Mouse (Mus musculus): ENCODE data around the gene Lpcat2. TPM values are rescaled to one million over a fixed set of nuclear protein-coding genes. Genes with fewer than 3 reads are reported as not detected.

Lpcat2 gene
- polyA plus RNA-seq, 1 experiment = 14.2 TPM

- Histone ChIP-seq H3K4me1 (replicated peaks; ENCODE audit: control insufficient read depth, insufficient read depth, low read length) (no peaks in the 10 kb centered on the region), H3K4me3 (ENCODE audit: control insufficient read depth, insufficient read depth, low read length) (no peak overlapping the region), H3K36me3 (ENCODE audit: control insufficient read depth, insufficient read depth, low read length) (no peaks in the 10 kb centered on the region), H3K27ac (ENCODE audit: control insufficient read depth, insufficient read depth, low read length) (no peak overlapping the region), H3K27me3 (ENCODE audit: control insufficient read depth, insufficient read depth, low read length) (no peaks in the 10 kb centered on the region)
- DNase-seq = no peak
- WGBS = 71% methylated on average over 4 of the region's 4 CpGs
- TF ChIP-seq POLR2A (IDR thresholded peaks at IDR 0.05; ENCODE audit: control insufficient read depth, extremely low read depth, insufficient read depth, low read length, poor library complexity) (no peak), CTCF (IDR thresholded peaks at IDR 0.05; ENCODE audit: borderline replicate concordance, control insufficient read depth, extremely low read depth, insufficient read depth, low read length, poor library complexity) (no peak)
Observed at GRCm38 (mm10) chr8:92825991-92826390, 29.1 kb upstream of the Lpcat2 start.

GRCm38 (mm10) chr8:92827243-92828034 lies 27.7 kb upstream of the Lpcat2 start, which contains the start of gene Mmp2:
Gene Mmp2, plus strand, starts transcription at chr8:92827291.
- Histone ChIP-seq H3K36me3 (ENCODE audit: control insufficient read depth, insufficient read depth, low read length) (no peaks in the 10 kb centered on the region), H3K4me3 (ENCODE audit: control insufficient read depth, insufficient read depth, low read length) (no peak within 1 kb of the TSS), H3K27me3 (ENCODE audit: control insufficient read depth, insufficient read depth, low read length) (no peaks in the 10 kb centered on the region), H3K4me1 (replicated peaks; ENCODE audit: control insufficient read depth, insufficient read depth, low read length) (no peaks in the 10 kb centered on the region), H3K27ac (ENCODE audit: control insufficient read depth, insufficient read depth, low read length) (no peak within 1 kb of the TSS)
- TF ChIP-seq POLR2A (IDR thresholded peaks at IDR 0.05; ENCODE audit: control insufficient read depth, extremely low read depth, insufficient read depth, low read length, poor library complexity) (no peak), CTCF (IDR thresholded peaks at IDR 0.05; ENCODE audit: borderline replicate concordance, control insufficient read depth, extremely low read depth, insufficient read depth, low read length, poor library complexity) (no peak)
- 8% methylated on average over 37 of the region's 37 CpGs for WGBS
- DNase-seq = no peak

GRCm38 (mm10) chr8:92828251-92828743 lies 26.8 kb upstream of the Lpcat2 start:
- no peak for DNase-seq
- 81% methylated on average over 15 of the region's 15 CpGs for WGBS

GRCm38 (mm10) chr8:92834065-92834731 lies 20.9 kb upstream of the Lpcat2 start:
- Histone ChIP-seq H3K4me3 (ENCODE audit: control insufficient read depth, insufficient read depth, low read length) (no peak overlapping the region), H3K27me3 (ENCODE audit: control insufficient read depth, insufficient read depth, low read length) (no peaks in the 10 kb centered on the region), H3K27ac (ENCODE audit: control insufficient read depth, insufficient read depth, low read length) (no peak overlapping the region), H3K36me3 (ENCODE audit: control insufficient read depth, insufficient read depth, low read length) (no peaks in the 10 kb centered on the region), H3K4me1 (replicated peaks; ENCODE audit: control insufficient read depth, insufficient read depth, low read length) (no peaks in the 10 kb centered on the region)
- TF ChIP-seq CTCF (IDR thresholded peaks at IDR 0.05; ENCODE audit: borderline replicate concordance, control insufficient read depth, extremely low read depth, insufficient read depth, low read length, poor library complexity) (no peak), POLR2A (IDR thresholded peaks at IDR 0.05; ENCODE audit: control insufficient read depth, extremely low read depth, insufficient read depth, low read length, poor library complexity) (no peak)
- 68% methylated on average over 5 of the region's 5 CpGs for WGBS
- no peak for DNase-seq

More at GRCm38 (mm10) chr8:92828251-92828743, 26.8 kb upstream of the Lpcat2 start:
- H3K4me3 ChIP-seq (ENCODE audit: control insufficient read depth, insufficient read depth, low read length) = no peak overlapping the region
- TF ChIP-seq POLR2A (IDR thresholded peaks at IDR 0.05; ENCODE audit: control insufficient read depth, extremely low read depth, insufficient read depth, low read length, poor library complexity) (no peak), CTCF (IDR thresholded peaks at IDR 0.05; ENCODE audit: borderline replicate concordance, control insufficient read depth, extremely low read depth, insufficient read depth, low read length, poor library complexity) (no peak)
- H3K36me3 ChIP-seq (ENCODE audit: control insufficient read depth, insufficient read depth, low read length) = no peaks in the 10 kb centered on the region
- H3K27ac ChIP-seq (ENCODE audit: control insufficient read depth, insufficient read depth, low read length) = no peak overlapping the region
- H3K27me3 ChIP-seq (ENCODE audit: control insufficient read depth, insufficient read depth, low read length) = no peaks in the 10 kb centered on the region
- H3K4me1 ChIP-seq (replicated peaks; ENCODE audit: control insufficient read depth, insufficient read depth, low read length) = no peaks in the 10 kb centered on the region

- no peak overlapping the region for H3K27ac ChIP-seq (ENCODE audit: control insufficient read depth, insufficient read depth, low read length)
- H3K27me3 ChIP-seq (ENCODE audit: control insufficient read depth, insufficient read depth, low read length) = no peaks in the 10 kb centered on the region
- no peak overlapping the region for H3K4me3 ChIP-seq (ENCODE audit: control insufficient read depth, insufficient read depth, low read length)
- H3K4me1 ChIP-seq (replicated peaks; ENCODE audit: control insufficient read depth, insufficient read depth, low read length) = no peaks in the 10 kb centered on the region; the same call in 1 of the 2 replicates
- TF ChIP-seq CTCF (IDR thresholded peaks at IDR 0.05; ENCODE audit: borderline replicate concordance, control insufficient read depth, extremely low read depth, insufficient read depth, low read length, poor library complexity) = no peak
- no peak for TF ChIP-seq POLR2A (IDR thresholded peaks at IDR 0.05; ENCODE audit: control insufficient read depth, extremely low read depth, insufficient read depth, low read length, poor library complexity)
- H3K36me3 ChIP-seq (ENCODE audit: control insufficient read depth, insufficient read depth, low read length) = no peaks in the 10 kb centered on the region
- no peak for DNase-seq
- 88% methylated on average over 11 of the region's 11 CpGs for WGBS
Observed at GRCm38 (mm10) chr8:92834786-92835500, 20.2 kb upstream of the Lpcat2 start.

GRCm38 (mm10) chr8:92835901-92836300 lies 19.2 kb upstream of the Lpcat2 start:
- no peaks in the 10 kb centered on the region; the same call in 1 of the 2 replicates for H3K4me1 ChIP-seq (replicated peaks; ENCODE audit: control insufficient read depth, insufficient read depth, low read length)
- no peak overlapping the region for H3K4me3 ChIP-seq (ENCODE audit: control insufficient read depth, insufficient read depth, low read length)
- no peak for TF ChIP-seq CTCF (IDR thresholded peaks at IDR 0.05; ENCODE audit: borderline replicate concordance, control insufficient read depth, extremely low read depth, insufficient read depth, low read length, poor library complexity)
- H3K27ac ChIP-seq (ENCODE audit: control insufficient read depth, insufficient read depth, low read length) = no peak overlapping the region
- 96% methylated on average over 11 of the region's 11 CpGs for WGBS
- no peaks in the 10 kb centered on the region for H3K36me3 ChIP-seq (ENCODE audit: control insufficient read depth, insufficient read depth, low read length)
- no peaks in the 10 kb centered on the region for H3K27me3 ChIP-seq (ENCODE audit: control insufficient read depth, insufficient read depth, low read length)
- no peak for DNase-seq

Measured in thymus, adult 2 months (tissue).